Mouse (Mus musculus): ENCODE data around the gene Gm20388. TPM values are rescaled to one million over a fixed set of nuclear protein-coding genes. Genes with fewer than 3 reads are reported as not detected.
A peak's percentile ranks its signal among the peaks of the same experiment; 100 is the strongest.

The Gm20388 gene
- polyA plus RNA-seq, 1 experiment: 28.1 TPM

GRCm38 (mm10) chr8:121868896-121869295 lies 1958.3 kb downstream of the Gm20388 start:
- TF ChIP-seq CTCF (IDR thresholded peaks at IDR 0.05; ENCODE audit: low read depth, low read length) (no peak), POLR2A (IDR thresholded peaks at IDR 0.05; ENCODE audit: insufficient read depth, low read length) (no peak), EP300 (IDR thresholded peaks at IDR 0.05; ENCODE audit: insufficient read depth, low read depth, low read length) (no peak)
- Histone ChIP-seq H3K4me3 (ENCODE audit: low read depth, low read length) (no peak overlapping the region), H3K36me3 (ENCODE audit: control insufficient read depth, insufficient read depth, low read length, poor library complexity, severe bottlenecking) (no peaks in the 10 kb centered on the region), H3K27ac (ENCODE audit: insufficient read depth, low read length) (no peak overlapping the region), H3K4me1 (ENCODE audit: control insufficient read depth, insufficient read depth, low read length) (no peaks in the 10 kb centered on the region), H3K9me3 (replicated peaks; ENCODE audit: control insufficient read depth, insufficient read depth, low read length, poor library complexity, severe bottlenecking) (no peaks in the 10 kb centered on the region), H3K9ac (ENCODE audit: low read depth, poor library complexity, severe bottlenecking) (no peak overlapping the region), H3K27me3 (ENCODE audit: control insufficient read depth, insufficient read depth, low read length, poor library complexity, severe bottlenecking) (no peaks in the 10 kb centered on the region)

GRCm38 (mm10) chr8:121870190-121870589 lies 1959.5 kb downstream of the Gm20388 start:
- Histone ChIP-seq H3K27me3 (ENCODE audit: control insufficient read depth, insufficient read depth, low read length, poor library complexity, severe bottlenecking) (no peaks in the 10 kb centered on the region), H3K4me3 (ENCODE audit: low read depth, low read length) (no peak overlapping the region), H3K27ac (ENCODE audit: insufficient read depth, low read length) (no peak overlapping the region), H3K36me3 (ENCODE audit: control insufficient read depth, insufficient read depth, low read length, poor library complexity, severe bottlenecking) (no peaks in the 10 kb centered on the region), H3K9ac (ENCODE audit: low read depth, poor library complexity, severe bottlenecking) (no peak overlapping the region), H3K4me1 (ENCODE audit: control insufficient read depth, insufficient read depth, low read length) (no peaks in the 10 kb centered on the region), H3K9me3 (replicated peaks; ENCODE audit: control insufficient read depth, insufficient read depth, low read length, poor library complexity, severe bottlenecking) (no peaks in the 10 kb centered on the region)
- no peak for TF ChIP-seq EP300 (IDR thresholded peaks at IDR 0.05; ENCODE audit: insufficient read depth, low read depth, low read length)
- TF ChIP-seq POLR2A (IDR thresholded peaks at IDR 0.05; ENCODE audit: insufficient read depth, low read length): no peak
- TF ChIP-seq CTCF (IDR thresholded peaks at IDR 0.05; ENCODE audit: low read depth, low read length): no peak

- Histone ChIP-seq H3K27me3 (ENCODE audit: control insufficient read depth, insufficient read depth, low read length, poor library complexity, severe bottlenecking) (no peaks in the 10 kb centered on the region), H3K36me3 (ENCODE audit: control insufficient read depth, insufficient read depth, low read length, poor library complexity, severe bottlenecking) (no peaks in the 10 kb centered on the region), H3K4me1 (ENCODE audit: control insufficient read depth, insufficient read depth, low read length) (no peaks in the 10 kb centered on the region), H3K27ac (ENCODE audit: insufficient read depth, low read length) (no peak overlapping the region), H3K4me3 (ENCODE audit: low read depth, low read length) (no peak overlapping the region), H3K9me3 (replicated peaks; ENCODE audit: control insufficient read depth, insufficient read depth, low read length, poor library complexity, severe bottlenecking) (no peaks in the 10 kb centered on the region), H3K9ac (ENCODE audit: low read depth, poor library complexity, severe bottlenecking) (no peak overlapping the region)
- no peak for TF ChIP-seq EP300 (IDR thresholded peaks at IDR 0.05; ENCODE audit: insufficient read depth, low read depth, low read length)
- TF ChIP-seq CTCF (IDR thresholded peaks at IDR 0.05; ENCODE audit: low read depth, low read length): no peak
- no peak for TF ChIP-seq POLR2A (IDR thresholded peaks at IDR 0.05; ENCODE audit: insufficient read depth, low read length)
Observed at GRCm38 (mm10) chr8:121871833-121872440, 1961.3 kb downstream of the Gm20388 start.

- Histone ChIP-seq H3K9me3 (replicated peaks; ENCODE audit: control insufficient read depth, insufficient read depth, low read length, poor library complexity, severe bottlenecking) (no peaks in the 10 kb centered on the region), H3K4me1 (ENCODE audit: control insufficient read depth, insufficient read depth, low read length) (no peaks in the 10 kb centered on the region), H3K27ac (ENCODE audit: insufficient read depth, low read length) (no peak overlapping the region), H3K27me3 (ENCODE audit: control insufficient read depth, insufficient read depth, low read length, poor library complexity, severe bottlenecking) (no peaks in the 10 kb centered on the region), H3K9ac (ENCODE audit: low read depth, poor library complexity, severe bottlenecking) (no peak overlapping the region), H3K4me3 (ENCODE audit: low read depth, low read length) (no peak overlapping the region), H3K36me3 (ENCODE audit: control insufficient read depth, insufficient read depth, low read length, poor library complexity, severe bottlenecking) (no peaks in the 10 kb centered on the region)
- TF ChIP-seq EP300 (IDR thresholded peaks at IDR 0.05; ENCODE audit: insufficient read depth, low read depth, low read length): 0 out of 2 replicates have a peak, but pooled peaks have one; percentile 10
- TF ChIP-seq POLR2A (IDR thresholded peaks at IDR 0.05; ENCODE audit: insufficient read depth, low read length): no peak
- TF ChIP-seq CTCF (IDR thresholded peaks at IDR 0.05; ENCODE audit: low read depth, low read length): peak; percentile 74
Observed at GRCm38 (mm10) chr8:121874031-121874430, 1963.4 kb downstream of the Gm20388 start.

GRCm38 (mm10) chr8:121875045-121875444 lies 1964.4 kb downstream of the Gm20388 start:
- Histone ChIP-seq H3K9me3 (replicated peaks; ENCODE audit: control insufficient read depth, insufficient read depth, low read length, poor library complexity, severe bottlenecking) (no peaks in the 10 kb centered on the region), H3K9ac (ENCODE audit: low read depth, poor library complexity, severe bottlenecking) (peak overlapping the region; percentile 24; the same call in 1 of the 2 replicates), H3K4me3 (ENCODE audit: low read depth, low read length) (no peak overlapping the region), H3K27ac (ENCODE audit: insufficient read depth, low read length) (no peak overlapping the region), H3K27me3 (ENCODE audit: control insufficient read depth, insufficient read depth, low read length, poor library complexity, severe bottlenecking) (no peaks in the 10 kb centered on the region), H3K36me3 (ENCODE audit: control insufficient read depth, insufficient read depth, low read length, poor library complexity, severe bottlenecking) (no peaks in the 10 kb centered on the region), H3K4me1 (ENCODE audit: control insufficient read depth, insufficient read depth, low read length) (no peaks in the 10 kb centered on the region)
- TF ChIP-seq POLR2A (IDR thresholded peaks at IDR 0.05; ENCODE audit: insufficient read depth, low read length) (no peak), EP300 (IDR thresholded peaks at IDR 0.05; ENCODE audit: insufficient read depth, low read depth, low read length) (no peak), CTCF (IDR thresholded peaks at IDR 0.05; ENCODE audit: low read depth, low read length) (no peak)

- Histone ChIP-seq H3K27me3 (ENCODE audit: control insufficient read depth, insufficient read depth, low read length, poor library complexity, severe bottlenecking) (no peaks in the 10 kb centered on the region), H3K9ac (ENCODE audit: low read depth, poor library complexity, severe bottlenecking) (no peak overlapping the region), H3K9me3 (replicated peaks; ENCODE audit: control insufficient read depth, insufficient read depth, low read length, poor library complexity, severe bottlenecking) (no peaks in the 10 kb centered on the region), H3K4me1 (ENCODE audit: control insufficient read depth, insufficient read depth, low read length) (peaks cover under 1% of the 10 kb centered on the region), H3K27ac (ENCODE audit: insufficient read depth, low read length) (no peak overlapping the region), H3K36me3 (ENCODE audit: control insufficient read depth, insufficient read depth, low read length, poor library complexity, severe bottlenecking) (no peaks in the 10 kb centered on the region), H3K4me3 (ENCODE audit: low read depth, low read length) (no peak overlapping the region)
- TF ChIP-seq EP300 (IDR thresholded peaks at IDR 0.05; ENCODE audit: insufficient read depth, low read depth, low read length) (no peak), POLR2A (IDR thresholded peaks at IDR 0.05; ENCODE audit: insufficient read depth, low read length) (no peak), CTCF (IDR thresholded peaks at IDR 0.05; ENCODE audit: low read depth, low read length) (no peak)
Observed at GRCm38 (mm10) chr8:121875517-121875916, 1964.9 kb downstream of the Gm20388 start.

Measured in ES-Bruce4 (cell line).